Mouse (Mus musculus) liver, adult 2 months (tissue): Measurements from ENCODE around the gene Bard1.

ENCODE experiments used
- CTCF ChIP-seq: fragments of 200-500 bp; IDR thresholded peaks from 2 replicates; pipeline ENCODE4 v1.5.1; 2011; ENCODE audit warnings: low read depth, low read length, control low read depth
- POLR2A ChIP-seq: fragments of 200-500 bp; IDR thresholded peaks from 2 replicates; pipeline ENCODE4 v1.6.1; 2011; ENCODE audit warnings: low read length, control low read depth; ENCODE audit not compliant: insufficient read depth; ENCODE audit errors: extremely low read depth

DNA sequence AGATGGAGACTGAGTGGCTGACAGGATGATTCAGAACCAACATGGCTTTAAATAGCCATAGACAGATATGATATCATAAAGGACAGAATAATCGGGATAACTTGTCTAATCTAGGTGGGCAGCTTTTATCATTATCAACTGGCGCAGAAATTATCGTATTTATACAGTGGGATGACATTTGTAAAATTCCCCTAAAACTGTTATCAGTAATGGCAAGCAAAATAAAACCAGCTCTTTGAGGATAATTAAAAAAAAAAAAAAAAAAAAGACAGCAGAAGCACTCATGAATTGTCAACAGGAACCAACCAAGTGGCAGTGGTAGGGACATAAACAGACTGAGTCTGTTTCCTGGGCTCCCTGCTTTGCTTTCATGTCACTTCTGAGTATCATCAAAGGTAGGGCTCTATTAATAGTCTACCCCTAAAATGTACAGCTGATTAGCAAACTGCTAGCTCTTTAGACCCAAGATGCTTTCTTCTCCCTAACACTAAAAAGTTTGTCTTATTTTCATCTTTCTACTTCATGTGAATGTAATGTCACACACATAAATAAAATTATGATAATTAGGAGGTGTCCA, 34.1 kb downstream of the Bard1 start:
- TF ChIP-seq POLR2A, result no peak
- TF ChIP-seq CTCF, result no peak
